Mouse (Mus musculus): ENCODE data around the gene Ggact.

The Ggact gene

GRCm38 (mm10) chr14:122913657-122914056 lies at the start of gene Ggact:
Ggact (minus strand) TSS chr14:122913757.
- no peak for DNase-seq (ENCODE audit: low spot score in 2 of 2)

- DNase-seq (ENCODE audit: low spot score in 2 of 2), result no peak
Observed at GRCm38 (mm10) chr14:122957941-122958340, 44.4 kb upstream of the Ggact start.

- DNase-seq (ENCODE audit: low spot score in 2 of 2), result peak in 1 of 2 experiments; percentile 33
Observed at GRCm38 (mm10) chr14:122953331-122953730, 39.8 kb upstream of the Ggact start.

- DNase-seq (ENCODE audit: low spot score in 2 of 2), result no peak
Observed at GRCm38 (mm10) chr14:122952556-122952955, 39.0 kb upstream of the Ggact start.

GRCm38 (mm10) chr14:122951676-122952445 lies 38.3 kb upstream of the Ggact start:
- no peak for DNase-seq (ENCODE audit: low spot score in 2 of 2)

GRCm38 (mm10) chr14:122950915-122951314 lies 37.4 kb upstream of the Ggact start:
- no peak for DNase-seq (ENCODE audit: low spot score in 2 of 2)

DNA sequence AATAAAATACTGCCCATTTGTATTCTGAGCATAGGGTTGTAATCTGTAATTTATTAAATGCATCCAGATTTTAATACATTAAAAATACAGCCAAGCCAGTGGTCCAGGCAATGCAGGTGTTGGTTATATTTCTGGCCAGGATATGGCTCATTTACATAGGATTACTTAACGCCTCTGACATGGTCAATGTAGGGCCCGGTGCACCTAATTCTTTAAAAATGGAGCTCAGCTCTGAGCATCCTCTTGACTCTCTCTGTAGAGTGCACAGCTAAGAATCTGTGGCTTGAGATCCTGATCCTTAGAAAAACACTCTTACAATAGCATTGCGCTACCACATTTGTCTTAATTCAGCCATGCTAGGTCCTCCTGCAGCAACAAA lies 29.9 kb upstream of the Ggact start:
- DNase-seq (ENCODE audit: low spot score in 2 of 2), result no peak

GRCm38 (mm10) chr14:122942757-122943474 lies 29.4 kb upstream of the Ggact start:
- DNase-seq (ENCODE audit: low spot score in 2 of 2), result no peak

DNA sequence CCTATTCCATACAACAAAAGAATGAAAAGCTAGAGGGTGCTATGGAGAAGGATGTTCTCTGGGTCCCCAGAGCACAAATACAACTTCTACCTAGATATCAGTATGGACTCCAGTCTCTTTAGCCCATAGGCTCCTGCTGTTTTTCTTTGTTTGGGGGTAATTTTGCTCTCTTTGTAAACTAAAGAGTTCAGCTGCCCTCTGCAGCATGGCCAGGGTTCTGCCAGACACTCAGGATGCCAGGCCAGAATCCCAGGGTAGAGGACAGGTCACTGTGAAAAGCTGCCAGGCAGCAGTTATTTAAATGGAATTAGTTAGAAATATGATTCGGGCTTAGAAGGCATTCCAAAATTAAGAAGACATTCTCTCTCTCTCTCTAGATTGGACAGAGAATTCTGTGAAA lies 22.9 kb upstream of the Ggact start:
- DNase-seq (ENCODE audit: low spot score in 2 of 2), result no peak

DNA sequence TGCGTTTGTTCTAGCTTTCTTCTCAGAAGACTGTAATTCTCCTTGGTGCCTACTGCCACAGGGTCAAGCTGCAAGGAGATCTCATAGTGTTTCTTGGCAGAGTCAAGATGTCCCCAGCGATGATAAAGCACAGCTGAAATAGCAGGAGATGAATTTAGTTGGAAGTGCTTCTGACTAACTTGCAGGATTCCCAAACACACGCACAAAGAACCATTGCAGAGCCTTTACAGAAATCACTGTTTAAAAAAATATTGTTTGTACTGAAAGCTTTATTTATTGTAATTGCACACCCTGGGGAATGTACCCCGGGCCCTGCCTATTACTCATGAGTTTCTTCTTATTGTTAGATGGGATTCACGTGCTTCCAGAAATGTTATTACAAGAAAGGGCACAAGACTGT lies 6.5 kb upstream of the Ggact start:
- DNase-seq (ENCODE audit: low spot score in 2 of 2), result no peak

DNA sequence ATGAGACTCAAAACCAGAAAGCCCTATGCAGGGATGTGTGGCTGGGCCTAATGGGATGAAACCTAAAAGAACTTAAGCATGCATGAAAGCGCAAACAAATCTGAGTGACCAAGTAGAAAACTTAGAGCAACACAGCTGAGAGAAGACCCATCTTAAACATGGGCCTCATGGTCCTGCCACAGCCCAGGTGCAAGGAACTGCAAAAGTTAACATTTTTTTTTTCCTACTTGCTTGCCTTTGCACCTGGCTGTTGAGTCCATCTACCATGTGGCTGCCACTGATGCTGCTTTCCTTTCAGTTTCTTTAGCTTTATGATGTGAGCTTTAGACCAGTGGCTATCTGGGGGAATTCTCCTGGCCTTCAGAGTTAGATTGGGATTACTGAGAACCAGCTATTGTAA lies 4.1 kb upstream of the Ggact start:
- no peak for DNase-seq (ENCODE audit: low spot score in 2 of 2)

GRCm38 (mm10) chr14:122912812-122913498 lies 602 bp downstream of the Ggact start:
- DNase-seq (ENCODE audit: low spot score in 2 of 2), result peak; percentile 36 to 63

DNA sequence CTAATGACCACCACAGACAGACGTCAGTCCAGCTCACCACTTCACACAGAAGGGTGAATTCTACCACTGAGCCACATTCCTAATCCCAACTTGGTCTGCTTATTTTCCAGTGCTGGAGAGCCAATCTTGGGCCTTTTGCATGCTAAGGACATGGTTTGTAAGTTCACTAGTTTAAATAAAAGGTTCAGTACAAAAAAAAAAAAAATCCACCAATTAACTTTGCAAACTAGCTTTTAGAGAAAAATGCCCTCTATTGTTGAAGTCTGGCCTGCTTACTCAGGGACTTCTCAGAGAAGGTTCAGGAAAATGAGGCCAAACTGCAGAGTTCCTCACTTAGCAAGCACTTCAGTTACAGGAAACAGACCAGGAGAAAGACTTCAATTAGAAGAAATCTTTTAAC lies 1.4 kb downstream of the Ggact start:
- no peak for DNase-seq (ENCODE audit: low spot score in 2 of 2)

- no peak for DNase-seq (ENCODE audit: low spot score in 2 of 2)
Observed at GRCm38 (mm10) chr14:122911265-122911664, 2.3 kb downstream of the Ggact start.

GRCm38 (mm10) chr14:122909368-122910091 lies 4.0 kb downstream of the Ggact start:
- no peak for DNase-seq (ENCODE audit: low spot score in 2 of 2)

DNA sequence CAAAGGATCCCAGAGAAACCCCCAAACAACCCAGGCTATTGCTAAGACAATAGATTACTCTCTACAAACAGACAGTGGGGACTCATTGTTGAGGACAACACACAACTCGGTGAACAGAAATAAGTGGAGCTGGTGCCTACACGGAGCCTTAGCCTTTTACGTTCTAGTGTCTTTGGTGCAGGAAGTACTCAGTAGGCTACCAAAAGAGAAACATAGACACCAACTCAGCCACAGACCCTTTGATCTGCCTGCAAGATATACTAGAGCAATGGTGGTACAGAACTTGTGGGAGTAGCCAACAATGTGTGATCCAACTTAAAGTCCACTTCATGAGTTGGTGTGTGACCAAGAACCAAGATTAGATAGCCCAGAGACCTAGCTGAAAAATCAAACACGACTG lies 5.5 kb downstream of the Ggact start:
- DNase-seq (ENCODE audit: low spot score in 2 of 2), result no peak

DNA sequence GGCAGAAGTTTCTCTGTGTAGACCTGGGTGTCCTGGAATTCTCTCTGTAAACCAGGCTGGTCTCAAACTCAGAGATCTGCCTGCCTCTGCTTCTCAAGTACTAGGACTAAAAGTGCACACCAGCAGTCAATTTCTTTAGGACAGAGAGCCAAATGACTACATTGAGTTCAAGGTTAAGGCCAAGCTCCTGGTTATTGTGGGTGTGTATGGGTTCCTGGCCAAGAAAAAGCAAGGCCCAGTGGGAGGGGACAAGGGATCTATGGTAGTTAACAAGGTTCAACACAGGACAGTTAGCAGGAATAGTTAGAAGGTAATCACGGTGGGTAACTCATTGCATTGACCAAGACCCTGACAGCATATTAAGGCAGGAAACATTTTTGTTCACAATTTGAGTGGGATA lies 8.6 kb downstream of the Ggact start:
- DNase-seq (ENCODE audit: low spot score in 2 of 2), result no peak

- no peak for DNase-seq (ENCODE audit: low spot score in 2 of 2)
Observed at GRCm38 (mm10) chr14:122903923-122904351, 9.6 kb downstream of the Ggact start.

- no peak for DNase-seq (ENCODE audit: low spot score in 2 of 2)
Observed at GRCm38 (mm10) chr14:122902884-122903283, 10.7 kb downstream of the Ggact start.

DNA sequence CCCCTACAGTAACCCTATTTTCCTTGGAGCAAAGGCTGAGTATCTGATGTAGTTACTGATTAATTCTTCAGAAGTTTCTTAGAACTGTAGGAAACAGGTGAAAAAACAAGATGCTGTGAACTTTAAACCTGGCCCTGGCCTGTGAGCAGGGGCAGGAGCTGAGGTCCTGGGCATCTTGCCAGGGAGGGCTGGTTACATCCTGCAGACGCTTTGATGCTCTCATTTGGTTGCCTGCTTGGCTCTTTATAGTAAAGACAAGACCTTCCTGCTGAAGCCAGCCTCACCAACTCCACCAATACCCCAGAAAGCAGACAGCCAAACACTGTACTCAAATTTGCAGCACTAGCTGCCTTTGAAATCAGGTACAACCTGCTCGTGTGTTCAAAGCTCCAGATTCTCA lies 11.4 kb downstream of the Ggact start:
- peak in 1 of 2 experiments; percentile 13 for DNase-seq (ENCODE audit: low spot score in 2 of 2)

- DNase-seq (ENCODE audit: low spot score in 2 of 2), result no peak
Observed at GRCm38 (mm10) chr14:122901715-122902114, 11.8 kb downstream of the Ggact start.

GRCm38 (mm10) chr14:122901177-122901576 lies 12.4 kb downstream of the Ggact start:
- no peak for DNase-seq (ENCODE audit: low spot score in 2 of 2)

Measured in thymus, postnatal 10 days (tissue).